Mouse (Mus musculus) kidney, adult 8-10 months (tissue): ENCODE data around the gene Elovl1.

Experiments used
- DNase-seq, 2 experiments: peaks; one replicate each; pipeline ENCODE4 v3.0.0; 2022

The Elovl1 gene

GRCm38 (mm10) chr4:118429215-118429895, 1.5 kb downstream of the Elovl1 start:
- DNase-seq: peak; percentile 53 to 62

- DNase-seq: peak; percentile 79 to 83
Measured at GRCm38 (mm10) chr4:118432332-118432731, 4.4 kb downstream of the Elovl1 start.

- DNase-seq: peak; percentile 84 to 88
Measured at GRCm38 (mm10) chr4:118436820-118437603, 9.1 kb downstream of the Elovl1 start, which contains the start of gene Cdc20. TSS of gene Cdc20 (minus strand) at chr4:118437352.

- no peak for DNase-seq
Measured at GRCm38 (mm10) chr4:118437829-118438253, 9.9 kb downstream of the Elovl1 start.

- no peak for DNase-seq
Measured at GRCm38 (mm10) chr4:118445088-118445487, 17.2 kb downstream of the Elovl1 start.

- peak; percentile 52 to 60 for DNase-seq
Measured at GRCm38 (mm10) chr4:118445781-118446414, 18.0 kb downstream of the Elovl1 start.

- no peak for DNase-seq
Measured at GRCm38 (mm10) chr4:118446415-118447153, 18.7 kb downstream of the Elovl1 start.

- DNase-seq: no peak
Measured at GRCm38 (mm10) chr4:118457345-118457975, 29.6 kb downstream of the Elovl1 start, which contains the start of gene Mpl. TSS of gene Mpl (minus strand) at chr4:118457513.

GRCm38 (mm10) chr4:118464956-118465355, 37.1 kb downstream of the Elovl1 start:
- DNase-seq: no peak

GRCm38 (mm10) chr4:118465697-118466163, 37.8 kb downstream of the Elovl1 start:
- no peak for DNase-seq

- no peak for DNase-seq
Measured at GRCm38 (mm10) chr4:118471281-118471680, 43.4 kb downstream of the Elovl1 start.

- no peak for DNase-seq
Measured at GRCm38 (mm10) chr4:118472687-118473086, 44.8 kb downstream of the Elovl1 start.

GRCm38 (mm10) chr4:118476773-118477530, 49.1 kb downstream of the Elovl1 start:
- no peak for DNase-seq
